Mouse (Mus musculus) gastrocnemius, postnatal 36 days (tissue): ENCODE measurements around the gene Ttc39b. TPM values are rescaled to one million over a fixed set of nuclear protein-coding genes. Genes with fewer than 3 reads are reported as not detected.
A peak's percentile ranks its signal among the peaks of the same experiment; 100 is the strongest.

Source experiments
- DNase-seq, 2 experiments: peaks; one replicate each; pipeline ENCODE4 v3.0.0; 2022
- intact Hi-C: fragments of 180-260 bp; cut with DNase I; formaldehyde crosslinking; loops from one replicate; pipeline ENCODE4 v1.15.1; 2025
- total RNA-seq, 2 experiments: library from RNA; stranded (reverse); gene quantifications; 2 replicates each; pipeline ENCODE4 v1.2.3; 2021

Gene Ttc39b
- total RNA-seq, 2 experiments from 2014 or later: 3.3 to 5.6 TPM

GRCm38 (mm10) chr4:83206803-83207586, 117.1 kb downstream of the Ttc39b start:
- DNase-seq: no peak
- intact Hi-C loops: no loop called here

DNA sequence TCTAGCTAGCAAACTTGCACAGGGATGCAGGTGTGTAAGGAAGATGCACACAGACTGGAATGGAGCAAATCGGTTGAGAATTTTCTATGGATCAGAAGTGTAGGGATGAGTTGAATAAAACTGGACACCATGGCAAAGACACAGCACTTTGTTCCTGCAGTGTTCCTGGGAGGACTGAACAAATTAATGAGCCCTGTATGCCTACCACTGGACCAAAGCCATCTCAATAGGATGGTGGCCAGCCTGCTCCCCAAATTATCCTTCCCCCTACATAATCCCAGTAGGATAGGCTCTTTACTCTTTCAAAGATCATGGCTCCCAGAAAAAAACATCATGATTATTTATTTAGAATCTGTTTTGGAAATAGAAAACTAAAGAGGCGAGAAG, 117.6 kb downstream of the Ttc39b start:
- no peak for DNase-seq
- intact Hi-C loops: no loop called here

- intact Hi-C loops: no loop called here
- no peak for DNase-seq
Measured at GRCm38 (mm10) chr4:83199391-83199790, 124.7 kb downstream of the Ttc39b start.

DNA sequence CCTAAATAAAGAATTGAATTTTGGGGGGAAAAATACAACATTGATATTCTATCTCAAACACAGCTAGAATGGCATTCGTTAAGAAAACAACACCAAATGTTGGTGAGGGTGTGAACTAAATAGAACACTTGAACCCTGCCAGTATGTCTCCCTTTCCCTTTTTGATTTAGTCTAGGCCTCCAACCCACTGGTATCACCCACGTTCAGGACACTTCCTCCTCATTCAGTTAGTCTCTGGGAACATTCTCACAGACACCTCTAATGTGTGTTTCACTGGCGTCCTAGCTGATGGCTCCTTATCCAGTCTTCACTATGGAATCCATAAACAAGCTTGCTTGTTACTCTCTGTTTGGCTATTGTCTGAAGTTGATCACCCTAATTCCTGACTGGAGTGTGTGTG, 125.9 kb downstream of the Ttc39b start:
- no peak for DNase-seq
- intact Hi-C loops: no loop called here

GRCm38 (mm10) chr4:83189736-83190135, 134.3 kb downstream of the Ttc39b start:
- intact Hi-C loops: no loop called here

GRCm38 (mm10) chr4:83187324-83187723, 136.7 kb downstream of the Ttc39b start:
- no peak for DNase-seq
- intact Hi-C loops: no loop called here

More at GRCm38 (mm10) chr4:83189736-83190135, 134.3 kb downstream of the Ttc39b start:
- DNase-seq: no peak

GRCm38 (mm10) chr4:83186448-83186847, 137.6 kb downstream of the Ttc39b start:
- intact Hi-C loops: no loop called here
- no peak for DNase-seq

- intact Hi-C loops: loop anchor here (5.0 kb wide), 1 partner anchor 236 kb away; no protein-coding TSS in a partner anchor
- peak; percentile 25 for DNase-seq
Measured at GRCm38 (mm10) chr4:83183288-83183930, 140.6 kb downstream of the Ttc39b start.

GRCm38 (mm10) chr4:83182178-83183068, 141.6 kb downstream of the Ttc39b start:
- DNase-seq: no peak

DNA sequence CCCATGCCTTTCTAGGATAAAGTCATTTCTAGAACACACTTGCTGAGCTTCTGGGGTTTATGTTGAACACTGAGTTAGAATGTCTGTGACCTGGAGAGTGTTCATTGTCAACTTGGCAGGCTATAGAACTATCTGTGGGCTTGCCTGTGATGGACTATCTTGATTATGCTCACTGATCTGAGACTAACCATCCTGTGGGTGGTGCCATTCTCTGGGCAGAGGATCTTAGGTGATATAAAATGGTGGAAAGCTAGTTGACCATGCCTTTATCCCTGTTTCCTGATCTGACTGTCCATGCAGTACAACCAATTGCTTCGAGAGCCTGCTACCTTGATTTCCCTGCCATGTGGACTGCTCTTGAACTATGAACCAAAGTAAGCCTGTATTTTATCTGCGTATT, 146.6 kb downstream of the Ttc39b start:
- no peak for DNase-seq
- intact Hi-C loops: loop anchor here (10.0 kb wide), 1 partner anchor 513 kb away; no protein-coding TSS in a partner anchor

More at GRCm38 (mm10) chr4:83182178-83183068, 141.6 kb downstream of the Ttc39b start:
- intact Hi-C loops: loop anchor here (5.0 kb wide), 1 partner anchor 235 kb away; no protein-coding TSS in a partner anchor

DNA sequence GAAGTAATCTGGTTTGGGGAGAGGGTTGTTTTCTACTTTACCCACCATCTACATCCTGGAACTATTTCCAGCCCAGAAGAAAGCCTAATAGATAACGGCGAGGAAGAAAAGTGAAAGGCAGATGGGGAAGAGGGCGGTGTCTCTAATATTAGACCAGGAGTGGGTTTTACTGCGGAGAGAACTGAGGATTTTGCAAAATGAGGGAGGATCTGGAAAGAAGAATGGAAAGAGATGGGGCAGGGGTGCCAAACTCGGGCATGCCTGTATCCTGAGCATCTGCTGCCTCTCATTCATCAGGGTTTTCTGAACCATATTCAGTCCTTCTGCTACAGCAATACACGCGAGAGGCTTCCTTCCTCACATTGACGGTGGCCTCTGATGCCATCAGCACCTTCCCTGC, 149.1 kb downstream of the Ttc39b start:
- DNase-seq: no peak
- intact Hi-C loops: loop anchor here (10.0 kb wide), 1 partner anchor 510 kb away; no protein-coding TSS in a partner anchor

DNA sequence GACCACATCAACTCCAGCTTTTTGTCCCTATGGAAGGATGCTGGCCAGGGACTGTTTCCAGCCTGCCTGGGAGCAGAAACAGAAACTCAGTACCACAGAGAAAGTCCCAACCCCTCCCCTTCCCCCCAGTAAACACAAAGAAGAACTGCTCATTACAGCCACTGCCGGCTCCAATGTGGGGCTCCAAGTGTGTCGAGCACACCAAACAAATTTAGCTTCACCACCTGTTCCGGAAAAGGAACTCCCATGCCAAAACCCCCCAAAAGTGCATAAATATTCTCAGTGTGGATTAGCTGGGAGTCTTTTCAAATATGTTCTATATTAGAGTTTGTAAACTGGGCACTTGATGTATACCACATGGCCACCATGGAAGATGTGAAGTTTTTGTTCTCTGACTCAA, 151.8 kb downstream of the Ttc39b start:
- intact Hi-C loops: loop anchor here (10.0 kb wide), 1 partner anchor 507 kb away; no protein-coding TSS in a partner anchor
- DNase-seq: no peak

- intact Hi-C loops: loop anchor here (10.0 kb wide), 1 partner anchor 506 kb away; no protein-coding TSS in a partner anchor
- DNase-seq: no peak
Measured at GRCm38 (mm10) chr4:83170741-83171140, 153.3 kb downstream of the Ttc39b start.

Other genes with a start within 250 kb of the Ttc39b start
- gene Snapc3, start 93.5 kb upstream of the Ttc39b start, total RNA-seq: 1 to 10 TPM; 9.4 to 9.9 TPM
- 10 to 100 TPM; 15.0 to 17.4 TPM for gene Psip1, start 162.2 kb upstream of the Ttc39b start, total RNA-seq
- gene Ccdc171, start 201.3 kb upstream of the Ttc39b start, total RNA-seq: 1 to 10 TPM; 1.0 to 1.1 TPM